Mouse (Mus musculus) lung, postnatal 14 days (tissue): Measurements from ENCODE around the gene Gpr26.

Experiments used
- DNase-seq: peaks from one replicate; pipeline ENCODE4 v3.0.0; 2021

Gene Gpr26

GRCm38 (mm10) chr7:132031940-132032531 is 65.8 kb downstream of the Gpr26 start:
- DNase-seq: no peak
